Mouse (Mus musculus) olfactory bulb, adult 2 months (tissue): Measurements from ENCODE around the gene Gramd1c.

Source experiments
- CTCF ChIP-seq: fragments of 200-500 bp; IDR thresholded peaks from 2 replicates; pipeline ENCODE4 v1.5.1; 2012; ENCODE audit warnings: low read depth, mild to moderate bottlenecking, low read length, moderate library complexity; ENCODE audit not compliant: insufficient read depth
- POLR2A ChIP-seq: fragments of 200-500 bp; IDR thresholded peaks from 2 replicates; pipeline ENCODE4 v1.6.1; 2012; ENCODE audit warnings: mild to moderate bottlenecking, low read depth, low read length, moderate library complexity; ENCODE audit not compliant: insufficient read depth

GRCm38 (mm10) chr16:43930577-43930976, 132.6 kb downstream of the Gramd1c start:
- TF ChIP-seq CTCF (no peak), POLR2A (no peak)
